Mouse (Mus musculus) cerebellum, adult 8-10 months (tissue): ENCODE data around the gene Stbd1.

Source experiments
- DNase-seq: peaks from one replicate; pipeline ENCODE4 v3.0.0; 2022

Gene Stbd1

DNA sequence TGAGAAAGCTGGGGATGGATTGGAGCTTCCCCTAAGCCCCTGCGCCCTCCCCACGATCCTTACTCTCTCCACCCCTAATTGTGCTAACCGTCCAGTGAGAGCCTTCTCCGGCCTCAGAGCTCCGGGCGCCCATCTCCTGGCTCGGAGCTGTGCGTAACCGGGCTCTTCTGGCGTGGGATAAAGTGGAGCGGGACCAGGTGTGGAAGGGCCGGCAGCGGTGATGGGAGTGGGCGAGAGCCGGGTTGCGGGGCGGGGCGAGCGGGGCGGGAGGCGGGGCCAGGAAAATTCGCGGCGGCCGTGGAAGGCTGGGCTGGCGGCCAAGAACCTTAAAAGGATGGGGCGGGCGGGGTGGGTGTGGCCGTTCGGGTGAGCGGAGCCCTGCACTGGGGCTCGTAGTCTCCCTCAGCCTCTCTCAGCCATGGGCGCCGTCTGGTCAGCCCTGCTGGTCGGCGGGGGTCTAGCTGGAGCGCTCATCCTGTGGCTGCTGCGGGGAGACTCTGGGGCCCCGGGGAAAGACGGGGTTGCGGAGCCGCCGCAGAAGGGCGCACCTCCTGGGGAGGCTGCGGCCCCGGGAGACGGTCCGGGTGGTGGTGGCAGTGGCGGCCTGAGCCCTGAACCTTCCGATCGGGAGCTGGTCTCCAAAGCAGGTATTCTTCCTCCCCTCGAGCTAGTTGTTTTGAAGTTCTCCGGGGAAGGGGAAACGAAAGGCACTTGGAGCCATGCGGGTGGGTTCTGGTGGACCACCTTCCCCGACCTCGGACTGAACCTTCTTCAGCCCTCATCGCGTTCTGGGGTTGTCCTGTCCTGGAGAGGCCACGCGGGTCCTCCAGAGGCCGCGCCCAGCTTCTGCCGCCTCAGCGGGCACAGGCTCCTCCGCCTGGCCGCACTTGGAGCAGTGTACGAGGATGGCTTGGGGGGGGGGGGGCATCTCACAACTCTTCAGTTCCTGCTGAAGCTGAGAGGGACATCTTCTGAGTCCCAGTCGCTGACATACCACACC is at the start of gene Stbd1:
TSS of gene Stbd1 (plus strand) at position 351 of the 1,000 bp plus-strand sequence.
- no peak for DNase-seq

DNA sequence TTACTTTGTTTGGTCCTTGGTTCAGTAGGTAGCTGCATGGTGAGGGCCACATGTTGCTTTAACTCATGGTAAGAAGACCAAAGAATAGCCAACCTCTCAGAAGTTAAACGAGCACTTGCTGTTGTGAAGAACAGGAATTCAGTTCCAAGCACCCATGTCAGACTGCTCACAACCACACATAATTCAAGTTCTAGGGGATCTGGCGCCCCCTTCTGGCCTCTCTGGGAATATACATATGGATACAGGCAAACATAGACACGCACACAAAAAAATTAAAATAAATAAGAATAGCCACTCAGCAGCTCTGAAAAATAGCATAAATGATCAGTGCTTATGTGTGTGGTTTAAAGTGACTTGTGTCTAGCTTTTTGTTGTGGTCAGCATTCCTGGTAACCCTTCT is 48.9 kb upstream of the Stbd1 start:
- no peak for DNase-seq

DNA sequence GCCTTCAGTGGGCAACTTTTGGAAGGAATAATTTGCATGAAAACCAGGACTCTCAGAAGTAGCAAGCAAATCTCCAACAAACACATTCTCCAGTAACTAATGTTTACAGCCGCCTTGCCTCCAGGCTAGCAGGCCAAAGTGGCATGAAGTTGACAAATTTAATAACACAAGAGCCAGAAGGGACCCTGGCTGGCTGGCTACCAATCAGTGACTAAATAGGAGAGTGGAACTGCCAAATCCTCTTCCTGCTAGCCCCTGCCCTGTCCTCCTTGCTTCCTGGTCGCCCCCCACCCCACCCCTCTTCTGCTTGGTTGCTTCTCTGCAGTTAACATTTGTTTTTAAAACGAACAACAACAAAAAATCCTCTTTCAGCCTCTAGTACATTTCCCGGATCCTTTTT is 48.4 kb upstream of the Stbd1 start:
- DNase-seq: no peak

DNA sequence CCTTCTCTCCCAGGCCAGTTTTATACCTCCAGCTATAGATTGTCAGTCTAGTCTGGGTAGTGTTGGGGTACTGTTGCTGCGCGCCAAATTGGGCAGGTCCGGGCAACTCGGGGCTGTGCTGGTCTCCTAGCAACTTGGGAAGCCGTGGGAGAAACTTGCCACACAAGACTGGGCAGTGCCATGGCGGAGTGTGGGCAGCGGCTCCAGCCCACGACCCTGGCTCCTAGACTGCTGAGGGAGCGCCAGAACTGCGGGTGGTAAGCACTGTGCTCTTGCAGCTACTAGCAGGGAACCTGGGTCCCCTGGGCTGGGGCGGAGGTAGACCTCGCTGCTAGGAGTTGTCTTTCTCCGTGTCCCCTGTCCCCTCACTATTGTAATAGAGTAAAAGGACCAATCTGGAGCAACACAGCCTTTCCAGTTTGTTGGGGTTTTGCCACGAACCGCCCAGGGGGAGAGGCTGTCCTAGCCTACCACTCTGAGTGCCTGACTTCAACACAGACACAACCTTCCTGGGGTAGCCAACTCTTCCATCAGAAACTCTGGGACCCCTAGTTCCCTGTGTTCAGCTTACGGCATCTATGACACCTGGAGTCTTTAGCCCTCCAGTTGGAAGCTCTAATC is 47.8 kb upstream of the Stbd1 start, which contains the start of gene Fam47e:
TSS of gene Fam47e (plus strand) at position 179 of the 621 bp plus-strand sequence.
- no peak for DNase-seq

GRCm38 (mm10) chr5:92555905-92556304 is 46.9 kb upstream of the Stbd1 start:
- DNase-seq: no peak

GRCm38 (mm10) chr5:92557508-92557907 is 45.3 kb upstream of the Stbd1 start:
- no peak for DNase-seq

- no peak for DNase-seq
These were observed 42.6 kb upstream of the Stbd1 start for GRCm38 (mm10) chr5:92560201-92560600.

DNA sequence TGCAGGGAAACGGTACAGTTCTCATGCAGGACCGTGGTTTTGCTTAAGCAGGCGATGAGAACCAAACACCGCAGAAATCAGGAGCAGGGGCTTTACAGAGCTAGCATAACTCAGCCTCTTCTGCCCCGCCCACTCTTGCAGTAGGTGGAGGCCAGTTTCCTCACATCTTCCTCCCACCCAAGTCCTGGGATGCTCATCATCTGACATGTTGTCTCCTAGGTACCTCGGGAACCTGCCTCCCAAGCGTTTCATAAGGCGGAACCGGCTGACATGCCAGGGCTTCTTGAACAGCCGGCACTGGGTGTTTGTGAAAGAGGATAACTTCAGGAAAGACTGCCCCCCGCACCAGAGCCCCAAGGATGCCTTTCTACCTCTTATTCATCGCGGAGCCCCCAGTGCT is 40.8 kb upstream of the Stbd1 start:
- DNase-seq: no peak

DNA sequence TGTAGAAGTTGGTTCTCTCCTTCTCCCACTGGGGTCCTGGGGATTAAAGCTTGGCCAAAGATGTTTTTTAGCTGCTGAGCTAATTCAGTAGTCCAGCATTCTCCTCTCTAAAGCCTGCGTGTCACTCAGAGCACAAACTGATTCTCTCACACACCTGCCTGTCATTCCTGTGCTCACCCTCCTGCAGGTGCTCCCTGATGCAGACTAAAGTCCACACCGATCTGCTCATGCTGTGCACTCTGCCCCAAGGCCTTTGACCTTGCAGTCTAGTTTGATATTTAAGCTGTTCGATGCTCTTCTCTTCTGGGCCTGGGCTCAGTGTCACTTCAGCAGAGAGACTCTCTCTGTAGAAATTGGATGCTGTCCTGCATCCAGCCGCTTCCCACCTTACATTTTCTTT is 31.6 kb upstream of the Stbd1 start:
- no peak for DNase-seq

DNA sequence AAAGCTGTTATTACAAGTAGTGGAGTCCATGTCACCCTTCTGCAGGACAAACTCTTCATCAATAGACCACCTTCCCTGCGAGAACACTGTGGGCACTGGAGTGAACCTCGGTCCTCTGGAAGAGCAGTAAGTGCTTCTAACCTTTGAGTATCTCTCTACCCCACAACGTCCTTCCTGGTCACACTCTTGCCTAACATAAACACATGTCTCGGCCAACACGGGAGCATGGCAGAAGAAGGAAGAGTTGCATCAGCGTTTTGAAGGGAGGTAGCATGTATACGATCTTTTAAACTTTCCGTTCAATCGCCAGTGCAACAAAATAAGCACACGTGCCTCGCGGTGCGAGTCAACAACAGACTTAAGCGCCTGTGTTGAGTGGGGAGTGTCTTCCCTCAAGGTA is 23.3 kb upstream of the Stbd1 start:
- DNase-seq: no peak

DNA sequence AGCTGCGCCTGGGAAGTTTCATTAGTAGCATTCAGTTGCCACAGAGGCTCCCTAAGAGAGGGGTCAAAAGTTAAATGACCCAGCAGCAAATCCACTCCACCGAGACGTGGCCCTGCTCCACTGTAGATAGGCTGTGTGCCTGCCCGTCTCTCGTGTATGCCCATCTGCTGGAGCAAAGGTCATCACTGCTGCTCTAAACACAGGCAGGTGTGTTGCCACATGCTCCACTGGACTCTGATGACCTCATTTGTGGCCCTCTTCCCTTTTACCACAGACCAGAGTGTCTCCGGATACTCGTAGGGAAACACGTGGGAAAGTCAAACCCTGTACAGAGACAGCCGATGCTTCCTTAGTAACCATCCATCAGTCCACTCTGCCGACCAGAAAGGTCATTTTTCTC is 16.9 kb upstream of the Stbd1 start:
- no peak for DNase-seq

- DNase-seq: no peak
These were observed 7.8 kb upstream of the Stbd1 start for GRCm38 (mm10) chr5:92595026-92595425.

DNA sequence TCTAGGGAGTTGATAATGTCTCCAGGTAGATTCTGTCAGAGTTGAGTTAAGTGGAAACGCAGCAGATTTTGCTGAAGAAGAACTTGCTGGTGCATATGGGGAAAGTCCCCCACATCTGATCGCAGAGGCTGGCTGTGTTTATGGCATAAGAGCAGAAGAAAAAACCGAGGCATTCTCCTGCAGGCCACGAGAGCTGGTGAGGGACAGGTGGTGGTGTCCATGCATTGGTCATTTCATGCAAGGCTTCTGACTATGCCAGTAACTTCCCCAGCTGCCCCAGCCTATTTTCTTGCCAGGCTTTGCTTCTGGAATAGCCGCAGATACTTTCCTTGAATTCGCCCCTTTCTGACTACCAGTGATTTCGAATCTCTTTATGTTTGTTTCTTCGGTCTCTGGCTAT is 6.0 kb upstream of the Stbd1 start:
- DNase-seq: no peak

- DNase-seq: no peak
These were observed 3.8 kb upstream of the Stbd1 start for GRCm38 (mm10) chr5:92599030-92599429.

- no peak for DNase-seq
These were observed 1.8 kb downstream of the Stbd1 start for GRCm38 (mm10) chr5:92604452-92605247.

DNA sequence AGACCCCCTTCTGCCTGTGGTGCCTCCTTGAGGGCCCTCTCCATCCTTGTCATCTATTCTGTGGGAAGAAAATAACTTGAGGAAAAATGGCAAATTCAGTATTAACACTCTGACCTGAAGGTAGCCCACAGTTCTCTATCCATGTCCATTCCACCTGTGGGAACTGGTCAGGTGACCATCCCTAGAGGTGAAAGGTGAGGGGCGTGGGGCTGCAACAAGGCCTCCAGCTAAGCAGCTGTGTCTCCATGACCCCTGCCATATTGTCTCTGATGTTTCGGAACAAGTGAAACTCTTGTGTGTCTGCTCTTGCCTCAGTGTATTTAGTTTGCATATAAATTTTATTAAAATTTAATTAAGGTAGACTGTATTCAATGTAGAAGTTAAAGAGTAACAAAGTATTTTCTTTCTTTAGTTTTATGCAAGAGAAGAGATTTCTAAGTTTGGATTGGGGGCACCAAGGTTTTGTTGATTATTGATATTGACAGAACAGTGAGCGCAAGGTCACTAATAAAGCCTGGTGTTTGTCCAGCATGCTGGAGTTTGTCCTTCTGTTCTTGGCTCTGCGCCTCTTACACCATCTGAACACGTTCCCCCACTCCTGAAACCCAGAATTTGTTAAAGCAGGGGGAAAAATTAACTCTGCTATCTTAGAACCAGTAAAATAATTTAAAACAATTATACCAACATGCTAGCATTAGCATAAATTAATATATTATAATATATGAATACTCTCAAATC is 4.8 kb downstream of the Stbd1 start:
- no peak for DNase-seq

GRCm38 (mm10) chr5:92612756-92613155 is 9.9 kb downstream of the Stbd1 start:
- DNase-seq: no peak

DNA sequence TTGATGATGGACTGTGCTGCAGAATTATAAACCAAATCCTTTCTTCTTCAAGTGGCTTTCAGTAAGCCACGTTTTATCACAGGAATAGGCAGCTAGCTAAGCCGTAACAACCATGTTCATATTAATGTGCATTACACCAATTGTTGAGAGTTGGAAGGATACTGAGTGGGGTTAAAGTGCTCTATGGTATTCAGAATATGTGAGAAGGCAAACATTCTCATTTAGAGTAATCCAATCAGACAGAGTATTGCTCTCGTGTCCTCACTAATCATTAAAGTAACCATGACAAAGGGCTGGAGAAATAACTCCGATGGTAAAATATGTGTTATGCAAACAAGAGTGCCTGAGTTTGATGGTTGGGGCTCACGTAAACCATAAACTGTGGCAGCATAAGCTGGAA is 19.0 kb downstream of the Stbd1 start:
- DNase-seq: no peak

- DNase-seq: no peak
These were observed 25.1 kb downstream of the Stbd1 start for GRCm38 (mm10) chr5:92627896-92628295.

GRCm38 (mm10) chr5:92633526-92633925 is 30.7 kb downstream of the Stbd1 start:
- DNase-seq: no peak

DNA sequence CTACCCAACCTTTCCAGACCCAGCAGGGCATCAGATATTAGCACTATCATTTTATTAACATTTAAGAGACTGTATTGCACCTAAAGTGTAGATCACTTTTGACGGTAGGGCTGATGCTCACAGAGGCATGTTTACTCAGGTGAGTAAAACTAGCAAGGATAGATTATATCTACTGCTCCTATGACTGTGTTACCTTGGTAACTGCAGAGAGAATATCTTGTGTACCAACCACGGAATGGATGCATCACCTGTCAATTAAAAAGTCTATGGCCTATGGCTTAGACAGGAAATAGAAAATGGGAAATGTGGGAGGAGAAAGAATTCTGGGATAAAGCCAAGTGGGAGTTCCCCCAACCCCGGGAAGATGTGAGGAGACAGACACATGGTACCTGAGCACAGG is 32.1 kb downstream of the Stbd1 start:
- no peak for DNase-seq

GRCm38 (mm10) chr5:92635891-92636290 is 33.0 kb downstream of the Stbd1 start:
- DNase-seq: no peak

- DNase-seq: no peak
These were observed 38.0 kb downstream of the Stbd1 start for GRCm38 (mm10) chr5:92640861-92641260.
